Mouse (Mus musculus): ENCODE data around the gene Spcs2. TPM values are rescaled to one million over a fixed set of nuclear protein-coding genes. Genes with fewer than 3 reads are reported as not detected.

Gene Spcs2
- total and polyA plus RNA-seq, 3 experiments, result 203 to 272 (median 232) TPM

GRCm38 (mm10) chr7:99834314-99834853 is 28.9 kb downstream of the Spcs2 start:
- dilution Hi-C loops (cut with MboI; ENCODE audit: extremely low pct_ligation_motif_present, extremely low pct_unique_long_range_greater_than_20kb, low sequenced_read_pairs), result no loop called here
- no peaks in the 10 kb centered on the region for H3K79me2 ChIP-seq (replicated peaks; ENCODE audit: control insufficient read depth, extremely low read depth, insufficient read depth, poor library complexity, severe bottlenecking)
- in situ Hi-C loops (cut with MboI; ENCODE audit: low pct_ligation_motif_present, low pct_unique_long_range_greater_than_20kb, low sequenced_read_pairs), result no loop called here

GRCm38 (mm10) chr7:99833846-99834222 is 29.4 kb downstream of the Spcs2 start:
- Histone ChIP-seq H3K27ac (ENCODE audit: insufficient read depth, low read depth) (peak overlapping the region; percentile 84), H3K27me3 (replicated peaks) (no peaks in the 10 kb centered on the region), H3K4me1 (ENCODE audit: control insufficient read depth in 1 of 2, insufficient read depth in 2 of 2) (peaks cover 12 to 58% of the 10 kb centered on the region in 2 experiments; a peak in 3 of 4 replicates), H3K4me2 (ENCODE audit: insufficient read depth, low read depth, poor library complexity, severe bottlenecking) (peak overlapping the region; percentile 100), H3K9me3 (replicated peaks; ENCODE audit: low read length) (no peaks in the 10 kb centered on the region), H3K79me2 (replicated peaks; ENCODE audit: control insufficient read depth, extremely low read depth, insufficient read depth, poor library complexity, severe bottlenecking) (no peaks in the 10 kb centered on the region), H3K4me3 (replicated peaks in 1 of 3; ENCODE audit: low read depth in 2 of 3, low read length in 2 of 3, poor library complexity in 1 of 3) (no peak overlapping the region), H3K36me3 (replicated peaks in 1 of 2; ENCODE audit: control insufficient read depth in 1 of 2, insufficient read depth in 1 of 2, low read length in 1 of 2) (peaks cover 18 to 30% of the 10 kb centered on the region in 2 experiments), H3K9ac (ENCODE audit: insufficient read depth, low read depth) (peak overlapping the region; percentile 69; the same call in 1 of the 2 replicates)
- dilution Hi-C loops (cut with MboI; ENCODE audit: extremely low pct_ligation_motif_present, extremely low pct_unique_long_range_greater_than_20kb, low sequenced_read_pairs) (no loop called here), in situ Hi-C loops (cut with MboI; ENCODE audit: low pct_ligation_motif_present, low pct_unique_long_range_greater_than_20kb, low sequenced_read_pairs) (no loop called here)
- peak; percentile 96 for DNase-seq (ENCODE audit: extremely low read depth)
- TF ChIP-seq CTCF (conservative IDR thresholded peaks at IDR 0.05 in 1 of 2, IDR thresholded peaks at IDR 0.05 in 1 of 2; ENCODE audit: low read depth in 2 of 2, low read length in 2 of 2) (no peak), USF2 (conservative IDR thresholded peaks at IDR 0.05; ENCODE audit: low read depth, low read length) (no peak), JUND (conservative IDR thresholded peaks at IDR 0.05; ENCODE audit: low read depth, low read length) (peak; percentile 100), SIN3A (IDR thresholded peaks at IDR 0.05; ENCODE audit: low read length) (peak; percentile 55; the same call in 1 of the 2 replicates), ETS1 (conservative IDR thresholded peaks at IDR 0.05; ENCODE audit: low read depth, low read length) (peak; percentile 99), NRF1 (IDR thresholded peaks at IDR 0.05; ENCODE audit: low read depth, low read length) (no peak), MXI1 (IDR thresholded peaks at IDR 0.05; ENCODE audit: low read depth, low read length) (0 out of 2 replicates have a peak, but pooled peaks have one; percentile 15), RAD21 (IDR thresholded peaks at IDR 0.05; ENCODE audit: low read depth, low read length) (no peak), JUN (IDR thresholded peaks at IDR 0.05; ENCODE audit: insufficient read depth, low read depth, low read length) (peak; percentile 100), MAX (IDR thresholded peaks at IDR 0.05; ENCODE audit: low read length) (peak; percentile 36; the same call in 1 of the 2 replicates), UBTF (IDR thresholded peaks at IDR 0.05; ENCODE audit: low read depth, low read length) (no peak; the same call in 1 of the 2 replicates), BHLHE40 (IDR thresholded peaks at IDR 0.05; ENCODE audit: low read depth, low read length) (peak; percentile 94), PAX5 (IDR thresholded peaks at IDR 0.05; ENCODE audit: low read length) (no peak), HCFC1 (IDR thresholded peaks at IDR 0.05; ENCODE audit: low read depth, low read length) (peak; percentile 35; the same call in 1 of the 2 replicates), ZMIZ1 (IDR thresholded peaks at IDR 0.05; ENCODE audit: low read depth, low read length) (no peak), GABPA (IDR thresholded peaks at IDR 0.05; ENCODE audit: insufficient replicate concordance, low read depth, low read length) (no peak), ZC3H11A (IDR thresholded peaks at IDR 0.05; ENCODE audit: low read depth, low read length) (no peak), E2F4 (IDR thresholded peaks at IDR 0.05; ENCODE audit: insufficient replicate concordance, low read depth, low read length) (peak; percentile 88; the same call in 1 of the 2 replicates), IRF4 (IDR thresholded peaks at IDR 0.05; ENCODE audit: low read depth, low read length) (peak; percentile 100), KAT2A (IDR thresholded peaks at IDR 0.05; ENCODE audit: insufficient replicate concordance, low read length) (no peak), USF1 (IDR thresholded peaks at IDR 0.05; ENCODE audit: low read depth, low read length) (no peak), RCOR1 (conservative IDR thresholded peaks at IDR 0.05; ENCODE audit: low read depth, low read length) (peak; percentile 99), EP300 (IDR thresholded peaks at IDR 0.05; ENCODE audit: low read length) (peak; percentile 99), NELFE (IDR thresholded peaks at IDR 0.05; ENCODE audit: low read depth, low read length) (no peak), POLR2AphosphoS2 (IDR thresholded peaks at IDR 0.05; ENCODE audit: low read depth, low read length) (no peak), MAFK (IDR thresholded peaks at IDR 0.05; ENCODE audit: insufficient replicate concordance, low read length) (peak; percentile 90)

More at GRCm38 (mm10) chr7:99834314-99834853, 28.9 kb downstream of the Spcs2 start:
- Histone ChIP-seq H3K27ac (ENCODE audit: insufficient read depth, low read depth) (peak overlapping the region; percentile 84), H3K9ac (ENCODE audit: insufficient read depth, low read depth) (peak overlapping the region; percentile 69; the same call in 1 of the 2 replicates), H3K4me2 (ENCODE audit: insufficient read depth, low read depth, poor library complexity, severe bottlenecking) (peak overlapping the region; percentile 100), H3K9me3 (replicated peaks; ENCODE audit: low read length) (no peaks in the 10 kb centered on the region), H3K4me3 (replicated peaks in 1 of 3; ENCODE audit: low read depth in 2 of 3, low read length in 2 of 3, poor library complexity in 1 of 3) (peak overlapping the region in 2 of 3 experiments; percentile 8 to 35), H3K36me3 (replicated peaks in 1 of 2; ENCODE audit: control insufficient read depth in 1 of 2, insufficient read depth in 1 of 2, low read length in 1 of 2) (peaks cover 23 to 34% of the 10 kb centered on the region in 2 experiments), H3K27me3 (replicated peaks) (no peaks in the 10 kb centered on the region), H3K4me1 (ENCODE audit: control insufficient read depth in 1 of 2, insufficient read depth in 2 of 2) (peaks cover 12 to 58% of the 10 kb centered on the region in 2 experiments; a peak in 3 of 4 replicates)
- DNase-seq (ENCODE audit: extremely low read depth), result no peak
- 0 out of 2 replicates have a peak, but pooled peaks have one; percentile 45 for TF ChIP-seq ZMIZ1 (IDR thresholded peaks at IDR 0.05; ENCODE audit: low read depth, low read length)
- no peak for TF ChIP-seq ELF1 (IDR thresholded peaks at IDR 0.05; ENCODE audit: low read depth, low read length)
- no peak for TF ChIP-seq UBTF (IDR thresholded peaks at IDR 0.05; ENCODE audit: low read depth, low read length)
- TF ChIP-seq E2F4 (IDR thresholded peaks at IDR 0.05; ENCODE audit: insufficient replicate concordance, low read depth, low read length), result 0 out of 2 replicates have a peak, but pooled peaks have one; percentile 34
- 0 out of 2 replicates have a peak, but pooled peaks have one; percentile 11 for TF ChIP-seq SMC3 (IDR thresholded peaks at IDR 0.05; ENCODE audit: low read depth, low read length)
- TF ChIP-seq BHLHE40 (IDR thresholded peaks at IDR 0.05; ENCODE audit: low read depth, low read length), result peak; percentile 47
- 0 out of 2 replicates have a peak, but pooled peaks have one; percentile 19 for TF ChIP-seq ETS1 (conservative IDR thresholded peaks at IDR 0.05; ENCODE audit: low read depth, low read length)
- peak; percentile 42 for TF ChIP-seq MXI1 (IDR thresholded peaks at IDR 0.05; ENCODE audit: low read depth, low read length)
- peak; percentile 71 for TF ChIP-seq MAX (IDR thresholded peaks at IDR 0.05; ENCODE audit: low read length)
- TF ChIP-seq ZKSCAN1 (IDR thresholded peaks at IDR 0.05; ENCODE audit: borderline replicate concordance, low read depth, low read length), result no peak
- TF ChIP-seq MYC (IDR thresholded peaks at IDR 0.05; ENCODE audit: low read depth, low read length), result peak; percentile 75; the same call in 1 of the 2 replicates
- peak; percentile 16; the same call in 1 of the 2 replicates for TF ChIP-seq IRF4 (IDR thresholded peaks at IDR 0.05; ENCODE audit: low read depth, low read length)
- TF ChIP-seq TCF12 (IDR thresholded peaks at IDR 0.05; ENCODE audit: low read depth, low read length), result no peak
